Mouse (Mus musculus): ENCODE measurements around the gene Vipr2.

Vipr2 gene

GRCm38 (mm10) chr12:116146996-116147634 is 69.6 kb downstream of the Vipr2 start:
- in situ Hi-C loops (cut with MboI, MseI), result no loop called here

GRCm38 (mm10) chr12:116152866-116153428 is 75.4 kb downstream of the Vipr2 start:
- in situ Hi-C loops (cut with MboI, MseI), result no loop called here

- in situ Hi-C loops (cut with MboI, MseI), result no loop called here
Observed at GRCm38 (mm10) chr12:116156792-116157532, 79.4 kb downstream of the Vipr2 start.

GRCm38 (mm10) chr12:116159223-116159622 is 81.7 kb downstream of the Vipr2 start:
- in situ Hi-C loops (cut with MboI, MseI), result no loop called here

- in situ Hi-C loops (cut with MboI, MseI), result no loop called here
Observed at GRCm38 (mm10) chr12:116159695-116160094, 82.2 kb downstream of the Vipr2 start.

- in situ Hi-C loops (cut with MboI, MseI), result no loop called here
Observed at GRCm38 (mm10) chr12:116165368-116165767, 87.8 kb downstream of the Vipr2 start.

- in situ Hi-C loops (cut with MboI, MseI), result no loop called here
Observed at GRCm38 (mm10) chr12:116169666-116170065, 92.1 kb downstream of the Vipr2 start.

GRCm38 (mm10) chr12:116176930-116177329 is 99.4 kb downstream of the Vipr2 start:
- in situ Hi-C loops (cut with MboI, MseI), result no loop called here

- in situ Hi-C loops (cut with MboI, MseI), result loop anchor here (5.0 kb wide), 1 partner anchor 44 kb away; no protein-coding TSS in a partner anchor
Observed at GRCm38 (mm10) chr12:116181436-116182050, 104.0 kb downstream of the Vipr2 start.

GRCm38 (mm10) chr12:116182376-116182775 is 104.8 kb downstream of the Vipr2 start:
- in situ Hi-C loops (cut with MboI, MseI), result loop anchor here (5.0 kb wide), 1 partner anchor 45 kb away; no protein-coding TSS in a partner anchor

- in situ Hi-C loops (cut with MboI, MseI), result loop anchor here (5.0 kb wide), 1 partner anchor 46 kb away; no protein-coding TSS in a partner anchor
Observed at GRCm38 (mm10) chr12:116183212-116183935, 105.8 kb downstream of the Vipr2 start.

GRCm38 (mm10) chr12:116193952-116194351 is 116.4 kb downstream of the Vipr2 start:
- in situ Hi-C loops (cut with MboI, MseI), result loop anchor here (5.0 kb wide), 1 partner anchor 147 kb away; the partner anchor contains the start of gene Zfp386

GRCm38 (mm10) chr12:116194641-116195040 is 117.1 kb downstream of the Vipr2 start:
- in situ Hi-C loops (cut with MboI, MseI), result loop anchor here (5.0 kb wide), 1 partner anchor 147 kb away; the partner anchor contains the start of gene Zfp386
